Mouse (Mus musculus): ENCODE measurements around the gene Kmt2d. TPM values are rescaled to one million over a fixed set of nuclear protein-coding genes. Genes with fewer than 3 reads are reported as not detected.

Gene Kmt2d
- total RNA-seq, 4 experiments from 2014 or later: 61.7 to 114 (median 71.8) TPM

GRCm38 (mm10) chr15:98797835-98798492, 73.0 kb downstream of the Kmt2d start:
- no peak for DNase-seq

- DNase-seq: no peak
Measured at GRCm38 (mm10) chr15:98796803-98797595, 74.0 kb downstream of the Kmt2d start.

GRCm38 (mm10) chr15:98793141-98793698, 77.8 kb downstream of the Kmt2d start:
- DNase-seq: no peak

GRCm38 (mm10) chr15:98792233-98793020, 78.6 kb downstream of the Kmt2d start:
- no peak for DNase-seq

GRCm38 (mm10) chr15:98791771-98792170, 79.2 kb downstream of the Kmt2d start:
- DNase-seq: no peak

GRCm38 (mm10) chr15:98791221-98791620, 79.8 kb downstream of the Kmt2d start:
- DNase-seq: no peak

- no peak for DNase-seq
Measured at GRCm38 (mm10) chr15:98790761-98791160, 80.2 kb downstream of the Kmt2d start.

GRCm38 (mm10) chr15:98789661-98790535, 81.1 kb downstream of the Kmt2d start, which contains the start of gene Wnt1:
TSS of gene Wnt1 (plus strand) at chr15:98789857.
- DNase-seq: no peak

GRCm38 (mm10) chr15:98788972-98789660, 81.9 kb downstream of the Kmt2d start:
- DNase-seq: no peak

- DNase-seq: no peak
Measured at GRCm38 (mm10) chr15:98787930-98788329, 83.1 kb downstream of the Kmt2d start.

GRCm38 (mm10) chr15:98785744-98786143, 85.3 kb downstream of the Kmt2d start:
- no peak for DNase-seq

Other genes with a start within 250 kb of the Kmt2d start
- 10 to 100 TPM; 13.4 to 19.6 (median 15.7) TPM for gene Cacnb3, start 240.4 kb downstream of the Kmt2d start, total RNA-seq (2022)
- gene Ddx23, start 208.3 kb downstream of the Kmt2d start, total RNA-seq (2022): 100 to 1,000 TPM in 1 of 4 experiments, 10 to 100 TPM in 3; 68.9 to 100 (median 85.6) TPM
- 1 to 10 TPM; 2.5 to 9.7 (median 4.0) TPM for gene Rnd1, start 193.7 kb downstream of the Kmt2d start, total RNA-seq (2022)
- gene Ccdc65, start 163.0 kb downstream of the Kmt2d start, total RNA-seq (2022): under 1 TPM; 0.59 to 0.90 (median 0.82) TPM
- 10 to 100 TPM in 1 of 4 experiments, 1 to 10 TPM in 3; 7.1 to 14.4 (median 9.8) TPM for gene Fkbp11, start 143.0 kb downstream of the Kmt2d start, total RNA-seq (2022)
- gene Arf3, start 108.0 kb downstream of the Kmt2d start, total RNA-seq (2022): 100 to 1,000 TPM; 153 to 163 (median 159) TPM
- 10 to 100 TPM in 1 of 4 experiments, 1 to 10 TPM in 1, under 1 TPM in 2; 0.49 to 12.9 (median 5.0) TPM for gene Wnt10b, start 93.1 kb downstream of the Kmt2d start, total RNA-seq (2022)
- not detected for gene Wnt1, start 81.3 kb downstream of the Kmt2d start, total RNA-seq (2022)
- 1 to 10 TPM in 1 of 4 experiments, under 1 TPM in 3; 0.29 to 1.1 (median 0.61) TPM for gene Ddn, start 61.7 kb downstream of the Kmt2d start, total RNA-seq (2022)
- 10 to 100 TPM; 76.0 to 83.8 (median 79.2) TPM for gene Prkag1, start 39.7 kb downstream of the Kmt2d start, total RNA-seq (2022)
- 1 to 10 TPM; 2.8 to 7.2 (median 4.2) TPM for gene Rhebl1, start 23.3 kb upstream of the Kmt2d start, total RNA-seq (2022)
- gene Dhh, start 27.3 kb upstream of the Kmt2d start, total RNA-seq (2022): 1 to 10 TPM; 1.8 to 3.8 (median 2.1) TPM
- 10 to 100 TPM; 12.3 to 33.2 (median 27.8) TPM for gene Lmbr1l, start 47.0 kb upstream of the Kmt2d start, total RNA-seq (2022)
- gene Tuba1b, start 63.4 kb upstream of the Kmt2d start, total RNA-seq (2022): 100 to 1,000 TPM; 199 to 221 (median 208) TPM
- gene Gm49450, start 82.3 kb upstream of the Kmt2d start, total RNA-seq (2022): not detected
- 100 to 1,000 TPM in 3 of 4 experiments, 10 to 100 TPM in 1; 70.5 to 196 (median 116) TPM for gene Tuba1a, start 82.5 kb upstream of the Kmt2d start, total RNA-seq (2022)
- gene Tuba1c, start 158.7 kb upstream of the Kmt2d start, total RNA-seq (2022): 100 to 1,000 TPM; 207 to 347 (median 262) TPM
- 1 to 10 TPM in 2 of 4 experiments, under 1 TPM in 2; 0.81 to 2.2 (median 1.4) TPM for gene Prph, start 184.0 kb upstream of the Kmt2d start, total RNA-seq (2022)
- 1 to 10 TPM in 1 of 4 experiments, under 1 TPM in 3; 0.22 to 2.3 (median 0.67) TPM for gene Troap, start 203.4 kb upstream of the Kmt2d start, total RNA-seq (2022)
- gene C1ql4, start 216.6 kb upstream of the Kmt2d start, total RNA-seq (2022): not detected
- gene Dnajc22, start 222.0 kb upstream of the Kmt2d start, total RNA-seq (2022): 1 to 10 TPM in 2 of 4 experiments, under 1 TPM in 2; 0.37 to 1.6 (median 1.2) TPM

All from adrenal gland, adult 8-10 months (tissue).